Mouse (Mus musculus) splenic B cell, adult 2 months (primary cell): ENCODE measurements around the gene St3gal6.
"Not testable (repeated sequence)": the region's sequence is repeated elsewhere in the genome, so short reads cannot be mapped to it uniquely, and the experiment has no call there.

Experiments
- DNase-seq: peaks from one replicate; pipeline ENCODE4 v3.0.0-alpha.2; 2011; ENCODE audit warnings: low read depth, low spot score
- H3K27me3 ChIP-seq: 2 replicates; pipeline ENCODE4 v1.6.1; 2012; ENCODE audit warnings: mild to moderate bottlenecking, low read length, moderate library complexity, mixed read lengths; ENCODE audit not compliant: control insufficient read depth, poor library complexity, insufficient read depth, severe bottlenecking
- H3K36me3 ChIP-seq: 2 replicates; pipeline ENCODE4 v1.6.1; 2012; ENCODE audit warnings: mild to moderate bottlenecking, low read length, moderate library complexity, mixed read lengths; ENCODE audit not compliant: control insufficient read depth, poor library complexity, insufficient read depth, severe bottlenecking

The St3gal6 gene

DNA sequence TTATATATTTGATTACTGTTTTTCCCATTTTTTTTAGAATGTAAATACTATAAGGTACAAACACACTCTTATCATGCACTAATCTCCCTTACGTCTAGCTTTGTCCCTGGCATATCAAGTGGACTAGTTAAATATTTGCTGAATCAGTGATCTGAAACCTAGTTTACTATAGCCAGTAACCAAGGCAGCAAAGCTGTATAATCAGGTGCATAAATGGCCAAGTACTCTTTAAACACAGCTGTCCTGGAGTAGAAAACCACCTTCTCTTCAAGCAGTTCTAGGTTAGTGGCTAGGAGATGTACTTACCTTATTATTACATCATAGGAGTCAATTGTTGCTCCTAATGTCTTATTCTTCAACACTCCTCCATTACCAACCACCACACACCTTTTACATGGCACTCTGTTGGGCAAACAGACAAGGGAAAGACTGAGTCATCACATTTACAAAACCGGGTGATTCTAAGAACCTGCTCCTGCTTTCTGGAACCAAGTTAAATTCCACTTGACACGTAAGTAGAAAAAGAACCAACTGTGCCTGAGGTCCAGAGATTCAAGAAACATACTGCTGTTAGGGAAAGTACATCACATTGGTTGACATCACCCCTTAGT lies 48.4 kb downstream of the St3gal6 start:
- no peak for DNase-seq
- Histone ChIP-seq H3K27me3 (no peaks in the 10 kb centered on the region), H3K36me3 (peaks cover 13% of the 10 kb centered on the region)

DNA sequence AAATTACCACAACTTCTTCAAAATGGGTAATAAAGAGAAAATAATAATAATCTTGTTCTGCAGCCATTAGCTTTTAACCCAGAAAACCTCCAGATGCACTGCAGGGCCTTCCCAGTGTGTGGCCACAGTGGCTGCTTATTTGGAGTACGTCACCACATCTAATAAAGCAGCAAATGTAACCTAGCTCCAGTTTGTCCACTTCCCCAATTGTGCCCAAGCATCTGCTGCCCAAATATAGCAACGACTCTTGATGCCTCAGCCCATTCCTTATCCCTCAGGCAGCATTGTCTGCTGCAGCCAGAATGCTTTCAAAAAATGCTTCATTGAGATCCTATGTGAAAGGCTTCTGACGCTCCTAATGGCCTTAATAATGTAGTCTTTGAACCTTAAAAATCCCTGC lies 49.2 kb downstream of the St3gal6 start:
- peaks cover 14% of the 10 kb centered on the region for H3K36me3 ChIP-seq
- DNase-seq = no peak
- H3K27me3 ChIP-seq = no peaks in the 10 kb centered on the region

DNA sequence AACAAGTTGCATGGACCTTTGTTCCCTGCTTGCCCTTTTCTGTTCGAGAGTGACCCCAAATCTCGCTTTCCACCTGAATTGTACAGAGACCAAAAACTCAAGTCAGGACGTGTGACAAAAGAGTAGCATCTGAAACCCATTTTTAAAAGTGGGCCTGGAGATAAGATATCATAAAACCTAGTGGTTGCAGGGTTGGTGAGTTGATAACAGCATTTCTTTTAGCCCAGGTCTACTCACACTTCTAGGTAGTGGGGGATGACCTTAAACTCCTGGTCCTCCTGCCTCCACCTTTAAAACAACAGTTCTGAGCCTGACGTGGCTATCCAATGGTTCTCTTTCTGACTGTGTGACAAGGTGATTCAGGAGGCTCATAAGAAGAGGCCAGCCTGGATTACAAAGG lies 53.2 kb downstream of the St3gal6 start:
- Histone ChIP-seq H3K36me3 (peaks cover 17% of the 10 kb centered on the region), H3K27me3 (no peaks in the 10 kb centered on the region)
- no peak for DNase-seq

DNA sequence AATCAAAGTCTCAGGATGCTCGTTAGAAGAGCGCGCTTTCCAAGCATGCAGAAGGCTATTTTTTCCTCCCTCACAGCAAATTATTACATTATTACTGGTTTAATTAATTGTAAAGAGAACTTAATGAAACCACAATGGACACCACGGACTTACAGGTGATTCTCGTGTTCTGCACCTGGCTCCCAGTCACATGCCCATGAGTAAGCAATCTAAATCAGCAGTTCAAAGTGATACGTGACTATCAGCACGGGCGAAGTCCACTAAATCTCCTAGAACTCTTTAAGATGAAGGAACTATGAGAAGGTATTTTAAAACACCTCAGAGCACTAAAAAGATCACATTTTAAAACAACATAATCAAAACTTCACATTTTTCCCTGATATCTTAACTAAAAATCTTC lies 54.0 kb downstream of the St3gal6 start:
- H3K36me3 ChIP-seq = peaks cover 17% of the 10 kb centered on the region
- no peaks in the 10 kb centered on the region for H3K27me3 ChIP-seq
- no peak for DNase-seq

DNA sequence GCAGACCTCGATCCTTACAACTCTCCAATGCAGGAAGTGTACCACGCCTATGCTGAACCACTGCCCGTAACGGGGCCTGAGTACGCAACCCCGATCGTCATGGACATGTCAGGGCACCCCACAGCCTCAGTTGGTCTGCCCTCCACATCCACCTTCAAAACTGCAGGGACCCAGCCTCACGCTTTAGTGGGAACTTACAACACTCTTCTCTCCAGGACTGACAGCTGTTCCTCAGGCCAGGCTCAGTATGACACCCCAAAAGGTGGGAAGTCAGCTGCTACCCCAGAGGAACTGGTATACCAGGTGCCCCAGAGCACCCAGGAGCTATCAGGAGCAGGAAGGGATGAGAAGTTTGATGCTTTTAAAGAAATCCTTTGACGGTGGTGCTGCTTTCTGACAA lies 58.6 kb downstream of the St3gal6 start:
- Histone ChIP-seq H3K27me3 (no peaks in the 10 kb centered on the region), H3K36me3 (peaks cover 4% of the 10 kb centered on the region; the same call in 1 of the 2 replicates)
- DNase-seq = no peak

DNA sequence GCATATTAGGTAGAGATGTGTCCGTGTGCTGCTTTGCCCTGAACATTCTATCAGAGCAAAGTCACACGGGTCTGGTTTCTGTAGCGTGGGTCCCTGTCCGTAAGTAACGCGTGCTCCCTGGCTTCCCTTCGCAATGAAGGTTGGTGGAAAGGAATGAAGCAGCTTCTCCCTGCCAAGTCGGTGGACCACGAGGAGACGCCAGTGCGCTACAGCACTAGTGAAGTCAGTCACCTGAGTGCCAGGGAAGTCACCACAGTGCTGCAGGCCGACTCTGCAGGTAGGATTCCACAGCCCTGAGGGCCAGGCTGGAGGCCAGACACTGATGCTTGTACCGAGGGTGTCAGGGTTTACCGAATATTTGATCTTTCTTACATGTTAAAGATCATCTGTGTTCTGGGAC lies 60.0 kb downstream of the St3gal6 start:
- DNase-seq = no peak
- no peaks in the 10 kb centered on the region for H3K27me3 ChIP-seq

DNA sequence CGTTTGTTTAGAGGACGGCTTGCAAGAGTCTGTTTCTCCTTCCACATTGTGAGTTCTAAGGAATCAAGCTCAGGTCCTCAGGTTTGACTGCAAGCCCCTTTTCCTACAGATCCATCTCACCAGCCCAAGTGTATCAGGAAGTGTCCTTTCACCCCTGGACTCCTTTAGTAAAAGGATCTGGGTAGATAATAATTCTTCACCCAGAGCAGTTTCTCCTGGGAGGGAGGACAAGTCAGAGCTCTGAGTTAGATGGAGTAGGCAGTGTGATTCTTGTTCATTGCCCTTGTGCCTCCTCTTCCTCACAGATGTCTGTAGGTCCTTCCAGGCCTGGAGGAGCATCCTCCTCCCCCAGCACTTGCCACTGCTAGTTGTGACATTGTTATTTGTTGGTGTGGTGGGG lies 61.5 kb downstream of the St3gal6 start:
- DNase-seq = no peak
- Histone ChIP-seq H3K36me3 (no peaks in the 10 kb centered on the region), H3K27me3 (no peaks in the 10 kb centered on the region)

More for the DNA sequence above, 60.0 kb downstream of the St3gal6 start:
- no peaks in the 10 kb centered on the region for H3K36me3 ChIP-seq

DNA sequence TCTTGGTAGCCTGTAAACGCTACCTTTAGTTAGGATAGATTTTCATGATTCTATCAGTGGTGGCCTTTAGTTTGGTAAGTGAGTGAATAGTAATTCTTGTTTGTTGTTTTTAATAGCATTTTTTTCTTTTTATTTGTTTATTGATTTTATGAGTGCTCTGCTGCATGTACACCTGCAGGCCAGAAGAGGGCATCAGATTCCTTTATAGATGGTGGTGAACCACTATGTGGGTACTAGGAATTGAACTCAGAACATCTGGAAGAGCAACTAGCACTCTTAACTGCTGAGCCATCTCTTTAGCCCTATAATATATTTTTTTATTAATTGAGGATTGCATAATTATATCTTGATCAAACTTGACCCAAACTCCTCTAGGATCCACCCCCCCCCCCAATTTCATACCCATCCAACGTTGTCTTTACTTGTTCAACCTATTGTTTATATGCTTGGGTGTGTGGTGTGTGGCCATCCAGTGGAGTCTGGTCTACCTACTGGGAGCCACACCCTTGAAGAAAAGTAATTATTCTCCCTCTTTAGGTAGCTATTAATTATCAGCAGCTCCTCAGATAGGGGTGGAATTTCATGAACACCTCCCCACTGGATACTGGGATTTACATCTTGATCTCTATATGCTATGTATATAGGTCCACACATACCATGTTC lies 62.1 kb downstream of the St3gal6 start:
- Histone ChIP-seq H3K36me3 (no peaks in the 10 kb centered on the region), H3K27me3 (no peaks in the 10 kb centered on the region)
- peak; percentile 60 for DNase-seq

DNA sequence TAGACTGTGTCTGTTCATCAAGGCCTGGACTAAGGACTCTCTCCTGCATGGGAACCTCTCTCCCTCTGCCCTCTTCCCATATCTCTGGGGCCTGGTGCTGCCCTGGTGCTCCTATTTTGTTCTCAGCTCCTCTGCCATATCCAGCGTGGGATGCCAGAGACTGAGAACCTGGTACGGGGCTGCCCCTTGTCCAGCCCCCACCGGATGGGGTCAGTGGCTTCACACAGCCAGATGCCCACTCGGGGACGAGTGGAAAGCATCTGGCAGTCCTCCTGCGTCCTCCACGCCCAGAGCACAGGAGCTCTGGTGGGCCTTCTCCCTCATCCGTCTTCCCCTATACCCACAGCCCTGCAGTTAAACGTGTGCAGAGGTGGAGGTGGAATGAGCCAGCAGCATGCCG lies 63.7 kb downstream of the St3gal6 start:
- Histone ChIP-seq H3K36me3 (no peaks in the 10 kb centered on the region), H3K27me3 (no peaks in the 10 kb centered on the region)
- no peak for DNase-seq

DNA sequence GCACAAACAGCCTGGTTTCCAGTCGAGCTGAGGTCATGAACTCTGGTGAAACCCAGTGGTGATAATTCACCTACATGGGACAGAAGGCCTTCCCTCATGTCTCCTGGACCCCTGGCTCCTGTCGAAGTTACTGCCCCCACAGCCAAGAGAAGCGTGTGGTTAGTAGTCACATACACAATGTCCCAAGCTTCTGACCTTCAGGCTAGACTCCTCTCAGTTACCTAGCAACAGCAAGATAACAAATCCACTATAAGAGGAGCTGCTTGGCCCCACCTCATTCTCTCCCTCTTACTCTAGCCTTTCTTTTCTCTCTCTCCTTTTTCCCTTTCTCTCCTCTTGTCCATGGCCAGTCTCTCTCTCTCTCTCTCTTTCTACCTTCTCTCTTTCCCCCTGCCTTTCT lies 64.1 kb downstream of the St3gal6 start:
- DNase-seq, H3K27me3 ChIP-seq, H3K36me3 ChIP-seq: not testable (repeated sequence)

DNA sequence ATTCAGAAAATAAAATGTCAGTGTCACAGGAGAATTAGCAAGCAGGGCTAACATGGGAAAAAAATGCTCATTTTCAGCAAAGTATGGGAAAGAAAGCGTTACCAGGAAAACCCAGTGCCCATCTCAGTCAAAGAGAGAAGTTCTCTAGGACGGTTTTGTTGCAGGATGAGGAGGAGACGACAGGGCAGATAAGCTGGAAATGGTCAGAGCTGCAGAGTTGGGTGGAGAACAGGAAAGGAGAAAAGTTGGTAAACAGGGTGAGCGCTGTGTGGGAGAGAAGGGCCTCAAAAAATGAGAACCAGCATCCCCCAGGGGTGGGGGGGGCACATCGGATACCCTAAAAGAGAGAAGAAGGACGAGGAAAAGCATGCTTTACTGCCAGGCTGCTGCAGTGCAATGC lies 67.1 kb downstream of the St3gal6 start:
- H3K27me3 ChIP-seq = no peaks in the 10 kb centered on the region
- DNase-seq = no peak
- no peaks in the 10 kb centered on the region for H3K36me3 ChIP-seq

DNA sequence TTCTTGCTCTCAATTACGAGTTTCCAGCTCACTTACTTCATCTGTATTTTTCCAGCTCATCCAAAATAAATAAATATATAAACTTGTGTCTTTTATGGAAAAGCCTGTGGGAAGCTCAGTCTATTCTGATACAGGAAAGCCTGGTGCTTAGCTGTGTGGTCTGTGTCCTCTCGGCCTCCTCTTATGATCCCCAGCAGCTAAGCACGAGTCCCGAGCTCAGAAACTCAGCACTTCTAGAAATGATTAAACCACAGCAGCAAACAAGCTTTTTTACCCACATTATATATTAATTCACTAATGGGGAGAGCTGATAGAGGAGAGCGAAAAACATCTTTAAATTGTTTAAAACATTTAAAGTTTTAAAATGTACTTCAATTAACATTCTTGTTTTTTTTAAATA lies 67.6 kb downstream of the St3gal6 start:
- no peak for DNase-seq
- H3K36me3 ChIP-seq = no peaks in the 10 kb centered on the region
- no peaks in the 10 kb centered on the region for H3K27me3 ChIP-seq

DNA sequence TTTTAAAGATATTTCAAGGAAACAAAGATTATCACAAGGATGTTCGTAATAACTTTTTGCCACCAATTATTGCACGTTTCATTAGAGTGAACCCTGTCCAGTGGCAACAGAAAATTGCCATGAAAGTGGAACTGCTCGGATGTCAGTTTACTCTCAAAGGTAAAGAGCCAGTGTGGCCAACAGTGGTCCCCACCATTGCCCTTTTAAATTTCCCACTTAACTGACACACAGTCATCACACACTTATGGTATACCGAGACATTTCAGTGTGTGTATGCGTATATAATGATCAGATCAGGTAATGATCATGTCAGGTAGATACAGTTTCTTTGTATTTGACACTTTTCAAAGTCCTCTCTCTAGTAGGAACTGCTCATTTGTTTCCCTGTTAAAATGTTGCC lies 68.9 kb downstream of the St3gal6 start:
- no peak for DNase-seq
- Histone ChIP-seq H3K27me3 (no peaks in the 10 kb centered on the region), H3K36me3 (no peaks in the 10 kb centered on the region)

DNA sequence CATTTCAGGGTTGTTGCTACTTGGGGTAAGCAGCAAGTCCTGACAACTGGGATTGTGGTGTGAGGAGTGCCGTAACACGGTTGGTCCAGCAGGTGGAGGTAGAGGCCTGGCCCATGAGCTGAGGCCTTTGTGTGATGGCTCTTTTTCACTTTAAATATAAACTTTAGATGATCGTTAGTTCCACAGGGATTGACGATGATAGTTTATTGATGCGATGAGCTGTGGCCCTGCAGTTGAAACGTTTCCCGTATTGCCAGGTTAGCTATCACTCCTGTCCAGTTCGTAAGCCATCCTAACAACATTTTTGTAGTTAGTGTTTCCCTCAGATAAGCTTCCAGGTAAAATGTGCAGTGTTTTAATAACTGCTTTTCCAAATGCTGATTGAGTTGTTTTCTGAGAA lies 69.4 kb downstream of the St3gal6 start:
- DNase-seq = peak; percentile 82
- Histone ChIP-seq H3K36me3 (no peaks in the 10 kb centered on the region), H3K27me3 (no peaks in the 10 kb centered on the region)

DNA sequence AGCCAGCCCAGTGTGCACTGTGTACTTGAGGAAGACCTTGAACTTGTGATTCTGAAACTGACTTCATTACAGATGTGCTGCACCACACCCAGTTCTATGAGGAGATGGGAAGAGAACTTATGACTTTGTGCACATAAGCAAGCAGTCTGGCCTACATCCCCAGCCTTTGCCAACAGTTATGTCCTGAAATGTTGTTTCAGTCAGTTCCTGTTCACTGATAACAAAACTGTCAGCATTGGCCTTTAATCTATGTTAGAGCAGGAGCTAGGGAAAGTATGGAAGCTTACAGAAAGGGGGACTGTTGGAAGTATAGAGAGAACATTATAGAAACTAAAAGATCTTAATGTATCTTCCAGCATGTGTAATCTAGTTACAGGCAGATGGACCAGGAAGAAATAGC lies 70.2 kb downstream of the St3gal6 start:
- no peaks in the 10 kb centered on the region for H3K27me3 ChIP-seq
- H3K36me3 ChIP-seq = no peaks in the 10 kb centered on the region
- no peak for DNase-seq

DNA sequence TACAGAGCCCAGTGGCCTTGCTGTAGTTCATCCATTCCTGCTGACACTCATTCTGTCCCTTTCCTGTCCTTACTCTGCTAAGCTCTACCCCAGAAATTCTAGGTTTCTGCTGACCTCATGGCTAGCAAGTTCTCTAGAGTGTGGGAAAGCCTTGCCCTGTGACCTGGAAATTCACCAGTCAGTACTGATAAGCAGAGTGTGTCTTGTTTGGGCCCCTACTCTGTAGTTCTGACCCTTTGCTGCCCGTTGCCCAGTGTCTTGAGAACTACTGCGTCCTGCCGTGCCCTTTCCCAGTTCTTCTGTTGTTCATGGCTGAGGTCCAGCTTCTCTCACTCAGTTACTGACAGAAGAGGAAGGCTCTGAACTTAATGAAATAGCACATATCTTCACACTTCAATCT lies 70.9 kb downstream of the St3gal6 start:
- Histone ChIP-seq H3K27me3 (no peaks in the 10 kb centered on the region), H3K36me3 (no peaks in the 10 kb centered on the region)
- DNase-seq = no peak
